Mouse (Mus musculus) MEL (cell line): ENCODE data around the gene Nrip1. TPM values are rescaled to one million over a fixed set of nuclear protein-coding genes. Genes with fewer than 3 reads are reported as not detected.

Experiments
- DNase-seq: peaks from one replicate; pipeline ENCODE4 v3.0.0; 2011; ENCODE audit warnings: low read depth, low spot score
- H3K27ac ChIP-seq: 2 replicates; pipeline ENCODE4 v1.5.1; 2012; ENCODE audit warnings: low read depth, mild to moderate bottlenecking, control low read depth, low read length, moderate library complexity; ENCODE audit not compliant: control insufficient read depth
- H3K27me3 ChIP-seq, 2 experiments: fragments of 150-350 bp in 1 of 2; sonication (generic) in 1 of 2; 2 replicates each; pipeline ENCODE4 v1.6.1; 2012; ENCODE audit warnings: low read length in 2 of 2, mild to moderate bottlenecking in 2 of 2, improper control_type of control experiment in 1 of 2, moderate library complexity in 1 of 2; ENCODE audit not compliant: insufficient read depth in 2 of 2, control insufficient read depth in 1 of 2
- H3K36me3 ChIP-seq, 2 experiments: 2 replicates each; pipeline ENCODE4 v1.6.1; 2012 to 2014; ENCODE audit warnings: low read length in 2 of 2, improper control_type of control experiment in 1 of 2, inconsistent platforms in 1 of 2, mild to moderate bottlenecking in 1 of 2; ENCODE audit not compliant: insufficient read depth in 2 of 2, control insufficient read depth in 1 of 2
- H3K4me1 ChIP-seq, 2 experiments: fragments of 150-350 bp in 1 of 2; sonication (generic) in 1 of 2; 2 replicates each; pipeline ENCODE4 v1.6.1; 2012; ENCODE audit warnings: low read length in 2 of 2, improper control_type of control experiment in 1 of 2, mild to moderate bottlenecking in 1 of 2; ENCODE audit not compliant: insufficient read depth in 2 of 2, control insufficient read depth in 1 of 2
- H3K4me3 ChIP-seq, 2 experiments: fragments of 150-350 bp in 1 of 2; sonication (generic) in 1 of 2; 2 replicates each; pipeline ENCODE4 v1.5.1; 2012; ENCODE audit warnings: low read depth in 2 of 2, low read length in 2 of 2, mild to moderate bottlenecking in 2 of 2, moderate library complexity in 2 of 2, control low read depth in 1 of 2, improper control_type of control experiment in 1 of 2; ENCODE audit not compliant: control insufficient read depth in 1 of 2, insufficient read depth in 1 of 2
- H3K79me2 ChIP-seq: 2 replicates; pipeline ENCODE4 v1.6.1; 2012; ENCODE audit warnings: mild to moderate bottlenecking, low read length, moderate library complexity; ENCODE audit not compliant: control insufficient read depth, poor library complexity, insufficient read depth
- H3K9ac ChIP-seq: 2 replicates; pipeline ENCODE4 v1.6.1; 2012; ENCODE audit warnings: low read depth, mild to moderate bottlenecking, control low read depth, low read length, moderate library complexity; ENCODE audit not compliant: control insufficient read depth, poor library complexity, severe bottlenecking
- H3K9me3 ChIP-seq: fragments of 150-350 bp; sonication (generic); replicated peaks from 2 replicates; pipeline ENCODE4 v1.6.1; 2012; ENCODE audit warnings: mild to moderate bottlenecking, low read length, improper control_type of control experiment, moderate library complexity; ENCODE audit not compliant: insufficient read depth
- CHD1 ChIP-seq: IDR thresholded peaks from 2 replicates; pipeline ENCODE4 v1.6.1; 2012; ENCODE audit warnings: low read depth, mild to moderate bottlenecking, inconsistent platforms, low read length, improper control_type of control experiment
- CTCF ChIP-seq, 3 experiments: IDR thresholded peaks in 2 of 3; conservative IDR thresholded peaks in 1 of 3; 2 replicates each; pipeline ENCODE4 v1.5.1; 2011 to 2012; ENCODE audit warnings: low read length in 3 of 3, low read depth in 2 of 3, mild to moderate bottlenecking in 2 of 3, improper control_type of control experiment in 1 of 3, inconsistent platforms in 1 of 3, mixed read lengths in 1 of 3, moderate library complexity in 1 of 3; ENCODE audit not compliant: control insufficient read depth in 1 of 3, insufficient read depth in 1 of 3, poor library complexity in 1 of 3, severe bottlenecking in 1 of 3
- ELF1 ChIP-seq: IDR thresholded peaks from 2 replicates; pipeline ENCODE4 v1.6.1; 2014; ENCODE audit warnings: low read depth, mild to moderate bottlenecking, inconsistent platforms, low read length, improper control_type of control experiment, moderate library complexity
- EP300 ChIP-seq, 2 experiments: IDR thresholded peaks; 2 replicates each; pipeline ENCODE4 v1.6.1; 2011; ENCODE audit warnings: improper control_type of control experiment in 2 of 2, low read length in 2 of 2, low read depth in 1 of 2, mild to moderate bottlenecking in 1 of 2
- ETS1 ChIP-seq: IDR thresholded peaks from 2 replicates; pipeline ENCODE4 v1.6.1; 2012; ENCODE audit warnings: low read depth, mild to moderate bottlenecking, inconsistent platforms, low read length, improper control_type of control experiment, moderate library complexity
- GATA1 ChIP-seq: IDR thresholded peaks from 2 replicates; pipeline ENCODE4 v1.6.1; 2011; ENCODE audit warnings: low read depth, low read length, improper control_type of control experiment
- HCFC1 ChIP-seq: IDR thresholded peaks from 2 replicates; pipeline ENCODE4 v1.6.1; 2012; ENCODE audit warnings: low read depth, mild to moderate bottlenecking, inconsistent platforms, low read length, improper control_type of control experiment, moderate library complexity
- MAX ChIP-seq: IDR thresholded peaks from 2 replicates; pipeline ENCODE4 v1.6.1; 2011; ENCODE audit warnings: low read length, improper control_type of control experiment
- MEF2A ChIP-seq: IDR thresholded peaks from 2 replicates; pipeline ENCODE4 v1.6.1; 2014; ENCODE audit warnings: low read depth, mild to moderate bottlenecking, inconsistent platforms, low read length, improper control_type of control experiment; ENCODE audit not compliant: poor library complexity, insufficient replicate concordance, severe bottlenecking; ENCODE audit errors: extremely low read depth
- MXI1 ChIP-seq: IDR thresholded peaks from 2 replicates; pipeline ENCODE4 v1.6.1; 2011; ENCODE audit warnings: mild to moderate bottlenecking, low read depth, low read length, improper control_type of control experiment
- MYB ChIP-seq: IDR thresholded peaks from 2 replicates; pipeline ENCODE4 v1.6.1; 2011; ENCODE audit warnings: mild to moderate bottlenecking, low read depth, low read length, improper control_type of control experiment
- MYC ChIP-seq: IDR thresholded peaks from 2 replicates; pipeline ENCODE4 v1.6.1; 2011; ENCODE audit warnings: low read depth, mild to moderate bottlenecking, low read length, improper control_type of control experiment, moderate library complexity
- POLR2A ChIP-seq, 2 experiments: IDR thresholded peaks; 2 replicates each; pipeline ENCODE4 v1.6.1; 2011 to 2012; ENCODE audit warnings: low read length in 2 of 2, mild to moderate bottlenecking in 2 of 2, control low read depth in 1 of 2, improper control_type of control experiment in 1 of 2, low read depth in 1 of 2, moderate library complexity in 1 of 2; ENCODE audit not compliant: control insufficient read depth in 1 of 2, insufficient read depth in 1 of 2, poor library complexity in 1 of 2
- POLR2AphosphoS2 ChIP-seq: IDR thresholded peaks from 2 replicates; pipeline ENCODE4 v1.6.1; 2011; ENCODE audit warnings: low read length, improper control_type of control experiment
- RAD21 ChIP-seq: IDR thresholded peaks from 2 replicates; pipeline ENCODE4 v1.6.1; 2011; ENCODE audit warnings: mild to moderate bottlenecking, low read depth, low read length, improper control_type of control experiment
- RCOR1 ChIP-seq: IDR thresholded peaks from 2 replicates; pipeline ENCODE4 v1.6.1; 2012; ENCODE audit warnings: low read depth, mild to moderate bottlenecking, inconsistent platforms, low read length, improper control_type of control experiment
- TAL1 ChIP-seq: IDR thresholded peaks from 2 replicates; pipeline ENCODE4 v1.6.1; 2012; ENCODE audit warnings: mild to moderate bottlenecking, inconsistent platforms, low read length, moderate library complexity, mixed read lengths
- TCF12 ChIP-seq: IDR thresholded peaks from 2 replicates; pipeline ENCODE4 v1.6.1; 2014; ENCODE audit warnings: low read depth, mild to moderate bottlenecking, inconsistent platforms, low read length, improper control_type of control experiment, moderate library complexity
- UBTF ChIP-seq: IDR thresholded peaks from 2 replicates; pipeline ENCODE4 v1.6.1; 2012; ENCODE audit warnings: low read depth, mild to moderate bottlenecking, inconsistent platforms, low read length, improper control_type of control experiment, moderate library complexity, borderline replicate concordance; ENCODE audit not compliant: insufficient read depth
- USF2 ChIP-seq, 2 experiments: IDR thresholded peaks; 2 replicates each; pipeline ENCODE4 v1.6.1; 2011 to 2012; ENCODE audit warnings: improper control_type of control experiment in 2 of 2, low read length in 2 of 2, borderline replicate concordance in 1 of 2, inconsistent platforms in 1 of 2, low read depth in 1 of 2, mild to moderate bottlenecking in 1 of 2; ENCODE audit not compliant: insufficient read depth in 1 of 2
- ZNF384 ChIP-seq: IDR thresholded peaks from 2 replicates; pipeline ENCODE4 v1.6.1; 2012; ENCODE audit warnings: low read depth, mild to moderate bottlenecking, inconsistent platforms, low read length, improper control_type of control experiment
- polyA plus RNA-seq, 2 experiments: library from polyadenylated mRNA; stranded (reverse) in 1 of 2; unstranded in 1 of 2; fragments of >175 nt in 1 of 2; fragments of >200 nt in 1 of 2; gene quantifications; 2 replicates each; pipeline versions ENCODE4 v1.2.1 to v1.2.4; 2012; ENCODE audit warnings: low replicate concordance in 2 of 2, low read depth in 1 of 2; ENCODE audit not compliant: insufficient read length in 2 of 2, insufficient read depth in 1 of 2, missing spikeins in 1 of 2
- total RNA-seq: library from RNA; depleted of rRNA; stranded (reverse); fragments of 300-350 nt; gene quantifications from 2 replicates; pipeline ENCODE4 v1.2.3, GENCODE M21; 2012

Nrip1 gene
- total and polyA plus RNA-seq, 3 experiments, result 13.6 to 42.6 (median 21.1) TPM

- H3K79me2 ChIP-seq, result peaks cover 8% of the 10 kb centered on the region
- H3K4me3 ChIP-seq, result no peak overlapping the region
- H3K27me3 ChIP-seq, result no peaks in the 10 kb centered on the region
- peaks cover 4 to 14% of the 10 kb centered on the region in 2 experiments; a peak in 3 of 4 replicates for H3K36me3 ChIP-seq
- no peak for TF ChIP-seq CTCF (IDR thresholded peaks at IDR 0.05 in 2 of 3, conservative IDR thresholded peaks at IDR 0.05 in 1 of 3; ENCODE audit: control insufficient read depth in 1 of 3, insufficient read depth in 1 of 3, low read depth in 2 of 3, low read length in 3 of 3, poor library complexity in 1 of 3, severe bottlenecking in 1 of 3)
- no peak for TF ChIP-seq ZNF384
- TF ChIP-seq POLR2A (IDR thresholded peaks at IDR 0.05; ENCODE audit: control insufficient read depth in 1 of 2, insufficient read depth in 1 of 2, low read depth in 1 of 2, low read length in 2 of 2, poor library complexity in 1 of 2), result no peak
- no peak for TF ChIP-seq TCF12
- TF ChIP-seq MAX, result no peak
- no peak for TF ChIP-seq MYB
- no peak for TF ChIP-seq TAL1
- no peak for TF ChIP-seq POLR2AphosphoS2
- no peak for TF ChIP-seq CHD1
- no peak for TF ChIP-seq RCOR1
- no peak for TF ChIP-seq MXI1
- no peak for TF ChIP-seq EP300 (IDR thresholded peaks at IDR 0.05; ENCODE audit: low read depth in 1 of 2, low read length in 2 of 2)
- no peak for TF ChIP-seq MEF2A
- no peak for TF ChIP-seq USF2 (IDR thresholded peaks at IDR 0.05; ENCODE audit: borderline replicate concordance in 1 of 2, insufficient read depth in 1 of 2, low read depth in 1 of 2, low read length in 2 of 2)
- no peak for TF ChIP-seq RAD21
- H3K27ac ChIP-seq, result no peak overlapping the region
- no peak overlapping the region for H3K9ac ChIP-seq
- no peaks in the 10 kb centered on the region for H3K9me3 ChIP-seq
- DNase-seq, result no peak
- H3K4me1 ChIP-seq, result peaks cover 3 to 8% of the 10 kb centered on the region in 2 experiments; a peak in 3 of 4 replicates
Observed at GRCm38 (mm10) chr16:76336932-76337331, 36.7 kb downstream of the Nrip1 start.

GRCm38 (mm10) chr16:76335913-76336312 lies 37.7 kb downstream of the Nrip1 start:
- no peaks in the 10 kb centered on the region for H3K27me3 ChIP-seq
- no peak for DNase-seq
- H3K9ac ChIP-seq, result no peak overlapping the region
- no peaks in the 10 kb centered on the region for H3K9me3 ChIP-seq
- no peak overlapping the region for H3K4me3 ChIP-seq
- H3K27ac ChIP-seq, result peak overlapping the region; percentile 39; the same call in 1 of the 2 replicates
- peaks cover 0 to 3% of the 10 kb centered on the region in 2 experiments; a peak in 2 of 4 replicates for H3K4me1 ChIP-seq
- TF ChIP-seq POLR2AphosphoS2 (no peak), POLR2A (IDR thresholded peaks at IDR 0.05; ENCODE audit: control insufficient read depth in 1 of 2, insufficient read depth in 1 of 2, low read depth in 1 of 2, low read length in 2 of 2, poor library complexity in 1 of 2) (no peak), ZNF384 (peak; percentile 83), HCFC1 (no peak), UBTF (no peak), MAX (no peak), EP300 (IDR thresholded peaks at IDR 0.05; ENCODE audit: low read depth in 1 of 2, low read length in 2 of 2) (peak; percentile 66 to 72; a peak in 2 of 4 replicates), CHD1 (no peak), RCOR1 (peak; percentile 58; the same call in 1 of the 2 replicates), TCF12 (peak; percentile 75; the same call in 1 of the 2 replicates), ELF1 (no peak), GATA1 (peak; percentile 35; the same call in 1 of the 2 replicates), ETS1 (peak; percentile 66), MYC (no peak)
- peaks cover 8% of the 10 kb centered on the region for H3K79me2 ChIP-seq
- peaks cover 4 to 11% of the 10 kb centered on the region in 2 experiments; a peak in 3 of 4 replicates for H3K36me3 ChIP-seq
